Mouse (Mus musculus) ES-E14 (cell line): ENCODE measurements around the gene Zfp536. TPM values are rescaled to one million over a fixed set of nuclear protein-coding genes. Genes with fewer than 3 reads are reported as not detected.

Experiments used
- DNase-seq: peaks from one replicate; pipeline ENCODE4 v3.0.0-alpha.2; 2013; ENCODE audit warnings: low read depth, low spot score
- H3K27ac ChIP-seq: 2 replicates; pipeline ENCODE4 v1.5.1; 2012; ENCODE audit warnings: low read depth, mild to moderate bottlenecking, low read length, moderate library complexity, mixed read lengths; ENCODE audit not compliant: poor library complexity, insufficient read depth, severe bottlenecking
- H3K36me3 ChIP-seq: 2 replicates; pipeline ENCODE4 v1.6.1; 2012; ENCODE audit warnings: mild to moderate bottlenecking, low read length, moderate library complexity, mixed read lengths; ENCODE audit not compliant: control insufficient read depth, poor library complexity, insufficient read depth, severe bottlenecking
- H3K4me1 ChIP-seq, 2 experiments: fragments of 150-350 bp in 1 of 2; sonication (generic) in 1 of 2; 2 replicates each; pipeline ENCODE4 v1.6.1; 2012; ENCODE audit warnings: low read length in 2 of 2, mild to moderate bottlenecking in 1 of 2, mixed read lengths in 1 of 2; ENCODE audit not compliant: control insufficient read depth in 2 of 2, insufficient read depth in 2 of 2, poor library complexity in 1 of 2
- H3K4me3 ChIP-seq, 2 experiments: fragments of 150-350 bp in 1 of 2; sonication (generic) in 1 of 2; 2 replicates each; pipeline ENCODE4 v1.5.1; 2012; ENCODE audit warnings: low read length in 2 of 2, low read depth in 1 of 2, mild to moderate bottlenecking in 1 of 2, mixed read lengths in 1 of 2; ENCODE audit not compliant: insufficient read depth in 1 of 2, poor library complexity in 1 of 2, severe bottlenecking in 1 of 2
- H3K9ac ChIP-seq: 2 replicates; pipeline ENCODE4 v1.6.1; 2012; ENCODE audit warnings: low read depth, mild to moderate bottlenecking, low read length, mixed read lengths; ENCODE audit not compliant: poor library complexity, insufficient read depth, severe bottlenecking
- H3K9me3 ChIP-seq: fragments of 150-350 bp; sonication (generic); 2 replicates; pipeline ENCODE4 v1.6.1; 2012; ENCODE audit warnings: low read depth, mild to moderate bottlenecking, low read length; ENCODE audit not compliant: control insufficient read depth, insufficient read depth
- CHD2 ChIP-seq: IDR thresholded peaks from 2 replicates; pipeline ENCODE4 v1.6.1; 2014; ENCODE audit warnings: mild to moderate bottlenecking, low read depth, low read length, inconsistent platforms
- HCFC1 ChIP-seq: IDR thresholded peaks from 2 replicates; pipeline ENCODE4 v1.6.1; 2012; ENCODE audit warnings: low read length, inconsistent platforms, borderline replicate concordance; ENCODE audit not compliant: insufficient read depth
- MAFK ChIP-seq: IDR thresholded peaks from 2 replicates; pipeline ENCODE4 v1.6.1; 2014; ENCODE audit warnings: mild to moderate bottlenecking, low read depth, low read length, inconsistent platforms; ENCODE audit not compliant: insufficient read depth
- ZC3H11A ChIP-seq: IDR thresholded peaks from 2 replicates; pipeline ENCODE4 v1.6.1; 2012; ENCODE audit warnings: low read depth, mild to moderate bottlenecking, inconsistent platforms, low read length, borderline replicate concordance
- ZNF384 ChIP-seq: IDR thresholded peaks from 2 replicates; pipeline ENCODE4 v1.6.1; 2012; ENCODE audit warnings: low read depth, low read length, inconsistent platforms
- in situ Hi-C, 2 experiments: fragments of 600-800 bp; cut with MboI; formaldehyde crosslinking; loops; one replicate each; pipeline ENCODE4 v1.15.1; 2025; ENCODE audit warnings: low sequenced_read_pairs in 2 of 2, inconsistent platforms in 1 of 2; ENCODE audit not compliant: unreplicated experiment in 2 of 2
- total RNA-seq: library from RNA; depleted of rRNA; stranded (reverse); fragments of 300-350 nt; gene quantifications from 2 replicates; pipeline ENCODE4 v1.2.3, GENCODE M21; 2012

The Zfp536 gene
- total RNA-seq, 1 experiment = 2.2 TPM

DNA sequence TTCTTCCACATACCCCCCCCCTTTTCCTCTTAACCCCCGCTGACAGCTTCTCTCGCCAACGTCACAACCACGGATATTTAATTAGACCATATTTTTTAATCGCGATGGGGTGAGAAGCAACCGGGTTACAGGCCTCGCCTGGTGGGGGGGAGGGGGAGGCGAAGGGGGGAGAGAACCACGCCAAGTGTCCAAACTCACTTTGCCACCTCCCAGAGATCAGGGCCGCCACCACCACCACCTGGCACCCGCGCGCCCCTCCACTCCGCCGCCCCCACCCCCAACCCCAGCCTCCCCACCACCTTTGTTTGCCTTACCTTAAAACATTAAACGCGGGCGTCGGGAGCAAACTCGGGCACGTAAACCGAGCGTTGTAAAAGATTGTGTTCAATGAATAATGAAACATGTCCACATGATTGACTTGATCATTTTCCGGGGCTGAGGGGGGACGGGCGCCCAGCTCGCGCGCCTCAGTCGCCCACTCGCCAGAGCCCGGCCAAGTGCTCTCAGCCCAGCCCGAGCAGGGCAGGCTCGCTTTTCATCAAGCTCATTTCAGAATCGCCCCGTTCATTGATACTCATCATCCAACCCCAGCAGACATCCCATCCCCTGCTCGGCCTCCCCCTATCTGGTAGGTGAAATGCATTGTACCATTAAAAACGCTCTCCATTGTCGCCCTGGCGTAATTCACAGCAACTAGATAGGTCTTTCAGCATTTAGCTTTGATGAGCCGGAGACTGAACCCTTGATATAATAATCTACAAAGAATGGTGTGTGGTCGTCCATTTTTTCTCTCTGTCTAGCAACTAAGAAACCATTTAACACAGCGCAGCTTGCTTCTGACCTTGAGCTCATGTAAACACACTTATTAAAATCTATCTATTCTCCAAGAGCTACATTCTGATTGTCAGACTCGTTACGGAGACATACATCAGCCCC lies 797 bp downstream of the Zfp536 start:
- no peaks in the 10 kb centered on the region for H3K36me3 ChIP-seq
- no peaks in the 10 kb centered on the region for H3K9me3 ChIP-seq
- no peak for DNase-seq
- TF ChIP-seq ZC3H11A = no peak
- TF ChIP-seq CHD2 = no peak
- no peak for TF ChIP-seq ZNF384
- TF ChIP-seq MAFK = no peak
- TF ChIP-seq HCFC1 = no peak
- H3K9ac ChIP-seq = no peak overlapping the region
- in situ Hi-C loops = loop anchor here (25.0 kb wide), 1 partner anchor 1085 kb away; the partner anchor contains the start of gene Tshz3 (in 2 of the 2)
- peaks cover 0 to 4% of the 10 kb centered on the region in 2 experiments; a peak in 1 of 4 replicates for H3K4me1 ChIP-seq
- peak overlapping the region; percentile 45 to 75 for H3K4me3 ChIP-seq
- no peak overlapping the region for H3K27ac ChIP-seq

DNA sequence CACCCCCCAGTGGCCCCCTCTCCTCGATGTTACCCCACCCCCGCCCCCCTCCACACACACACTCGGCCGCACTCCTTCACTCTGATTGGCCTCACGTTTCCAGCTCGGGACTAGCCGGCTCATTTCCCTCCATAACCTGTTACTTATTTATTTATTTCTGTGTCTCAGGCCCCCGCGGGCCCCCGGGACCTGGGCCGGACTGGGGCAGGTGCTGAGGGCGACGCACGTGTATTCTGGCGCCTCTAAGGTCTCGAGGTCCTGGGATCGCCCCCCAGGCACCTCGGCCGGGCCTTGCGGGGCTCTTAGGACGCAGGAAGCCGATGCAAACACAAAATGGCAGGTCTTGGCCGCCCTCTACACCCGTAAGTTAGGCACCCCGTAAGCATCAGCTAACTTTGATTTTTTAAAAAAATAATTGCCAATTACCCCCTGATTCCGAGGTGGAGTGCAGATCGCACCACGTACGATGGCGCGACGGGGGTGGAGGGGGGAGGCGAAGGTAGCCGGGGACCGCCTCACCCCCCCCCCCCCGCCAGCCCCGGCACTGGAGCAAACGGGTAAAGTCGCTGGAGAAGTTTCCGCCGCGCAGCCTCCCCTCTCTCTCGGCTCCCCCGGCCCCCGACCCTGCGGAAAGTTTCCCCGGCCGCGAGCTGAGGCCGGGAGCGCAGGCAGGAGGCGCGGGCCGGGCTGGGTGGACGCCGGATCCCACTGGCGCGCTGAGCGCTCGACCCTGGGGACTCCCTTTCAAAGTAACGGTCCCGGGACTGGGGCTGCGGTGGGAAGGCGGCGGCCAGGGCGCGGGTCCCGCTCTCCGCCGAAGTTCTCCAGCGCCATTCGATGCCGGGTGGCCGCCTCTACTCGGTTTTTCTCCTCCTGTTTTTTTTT lies 1.7 kb downstream of the Zfp536 start:
- no peaks in the 10 kb centered on the region for H3K36me3 ChIP-seq
- DNase-seq = no peak
- H3K9ac ChIP-seq = no peak overlapping the region; the same call in 1 of the 2 replicates
- in situ Hi-C loops = loop anchor here (25.0 kb wide), 1 partner anchor 1084 kb away; the partner anchor contains the start of gene Tshz3 (in 2 of the 2)
- no peaks in the 10 kb centered on the region for H3K9me3 ChIP-seq
- H3K4me1 ChIP-seq = peaks cover 0 to 4% of the 10 kb centered on the region in 2 experiments; a peak in 1 of 4 replicates
- peak overlapping the region; percentile 45 to 75 for H3K4me3 ChIP-seq
- TF ChIP-seq ZNF384 (no peak), MAFK (no peak), HCFC1 (no peak), ZC3H11A (no peak), CHD2 (no peak)
- no peak overlapping the region for H3K27ac ChIP-seq

DNA sequence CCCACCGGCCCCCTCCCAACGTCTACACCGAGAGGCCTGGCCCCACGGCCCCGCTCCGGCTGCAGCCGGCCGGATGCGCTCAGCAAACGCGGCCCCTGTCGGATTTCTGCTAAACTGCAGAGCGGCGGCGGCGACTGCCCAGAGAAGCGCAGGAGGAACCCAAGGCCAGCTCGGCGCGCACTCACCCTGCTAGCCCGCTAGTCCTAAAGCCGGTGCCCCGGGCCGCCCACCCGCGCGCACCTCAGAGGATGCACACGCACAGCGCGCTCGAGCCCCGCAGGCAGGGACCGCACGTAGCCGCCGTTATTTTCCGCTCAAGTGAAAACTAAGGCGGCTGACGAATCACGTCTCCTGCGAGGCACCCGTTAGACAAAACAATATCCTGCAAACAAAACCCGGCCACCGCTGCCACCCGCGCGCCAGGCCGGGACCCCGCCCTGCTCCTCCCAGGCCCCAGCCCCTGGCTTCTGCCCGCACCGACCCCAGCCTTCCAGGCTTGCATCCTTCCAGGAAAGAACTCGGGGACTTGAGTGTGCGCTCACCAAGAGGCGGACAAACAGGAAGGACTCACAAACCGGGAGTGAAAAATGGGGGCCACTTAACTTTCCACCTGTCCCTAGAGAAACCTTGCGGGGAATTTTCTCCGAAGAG lies 2.9 kb downstream of the Zfp536 start:
- TF ChIP-seq CHD2 = no peak
- TF ChIP-seq ZC3H11A = no peak
- TF ChIP-seq MAFK = no peak
- TF ChIP-seq ZNF384 = no peak
- no peak for TF ChIP-seq HCFC1
- Histone ChIP-seq H3K4me3 (peak overlapping the region; percentile 55), H3K27ac (no peak overlapping the region), H3K9ac (no peak overlapping the region), H3K36me3 (no peaks in the 10 kb centered on the region), H3K9me3 (no peaks in the 10 kb centered on the region), H3K4me1 (peaks cover 0 to 4% of the 10 kb centered on the region in 2 experiments; a peak in 1 of 4 replicates)
- in situ Hi-C loops = loop anchor here (25.0 kb wide), 1 partner anchor 1083 kb away; the partner anchor contains the start of gene Tshz3 (in 2 of the 2)
- peak; percentile 48 for DNase-seq
